Mouse (Mus musculus): ENCODE measurements around the gene Cgn. TPM values are rescaled to one million over a fixed set of nuclear protein-coding genes. Genes with fewer than 3 reads are reported as not detected.

Gene Cgn
- polyA plus RNA-seq, 1 experiment from 2014 or later: 14.2 TPM

DNA sequence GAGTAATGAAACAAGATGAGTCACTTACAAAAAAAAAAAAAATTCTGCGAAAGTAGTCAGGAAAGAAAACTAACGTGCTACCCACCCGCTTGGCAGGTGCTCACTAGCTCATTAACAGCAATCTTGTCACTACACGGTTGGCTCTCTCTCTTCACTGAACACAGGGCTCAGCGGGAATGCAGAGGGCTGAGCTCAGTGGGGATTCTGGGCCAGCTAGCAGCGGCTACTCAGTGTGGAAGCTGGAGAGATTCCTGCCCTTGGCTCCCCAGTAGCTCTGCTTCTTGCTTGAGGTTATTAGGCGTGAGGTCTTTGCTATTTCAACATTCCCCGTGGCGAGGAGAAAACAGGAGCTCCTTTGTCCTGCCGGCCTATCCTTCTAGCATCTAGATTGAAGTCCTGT is 17.9 kb upstream of the Cgn start:
- no peak for ATAC-seq (ENCODE audit: low FRiP score, low TSS enrichment)
- H3K27ac ChIP-seq (ENCODE audit: low read depth, low read length): no peak overlapping the region
- H3K4me2 ChIP-seq (replicated peaks; ENCODE audit: low read depth, low read length): no peak overlapping the region
- no peaks in the 10 kb centered on the region for H3K36me3 ChIP-seq (ENCODE audit: control insufficient read depth, insufficient read depth, low read length)
- no peaks in the 10 kb centered on the region for H3K4me1 ChIP-seq (ENCODE audit: control insufficient read depth, insufficient read depth, low read length)
- WGBS: 18% methylated on average over 10 of the region's 10 CpGs
- H3K9ac ChIP-seq (ENCODE audit: low read depth, low read length): no peak overlapping the region
- no peaks in the 10 kb centered on the region for H3K27me3 ChIP-seq (ENCODE audit: control insufficient read depth, insufficient read depth, low read length)
- no peak overlapping the region for H3K4me3 ChIP-seq (ENCODE audit: low read length)
- H3K9me3 ChIP-seq (ENCODE audit: control insufficient read depth, low read length): no peaks in the 10 kb centered on the region

DNA sequence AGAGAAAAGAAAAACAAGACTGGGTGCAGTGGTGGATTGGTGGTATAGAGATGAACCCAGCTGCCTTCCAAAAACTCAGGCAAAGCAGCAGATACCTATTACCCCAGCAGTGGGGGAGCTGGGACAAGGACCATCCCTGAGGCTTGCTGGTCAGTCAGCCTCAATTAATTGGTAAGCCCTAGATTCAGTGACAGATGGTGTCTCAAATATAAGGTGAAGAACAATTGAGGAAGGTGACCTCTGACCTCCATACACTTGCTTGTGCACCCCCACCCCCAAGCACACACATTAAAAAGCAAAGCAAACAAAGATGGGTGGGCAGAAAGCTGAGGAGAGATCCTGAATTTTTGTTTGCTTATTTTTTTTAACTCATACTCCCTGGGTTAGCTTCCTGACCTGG is 9.9 kb upstream of the Cgn start:
- ATAC-seq (ENCODE audit: low FRiP score, low TSS enrichment): no peak; the same call in 1 of the 2 replicates
- H3K4me2 ChIP-seq (replicated peaks; ENCODE audit: low read depth, low read length): no peak overlapping the region

DNA sequence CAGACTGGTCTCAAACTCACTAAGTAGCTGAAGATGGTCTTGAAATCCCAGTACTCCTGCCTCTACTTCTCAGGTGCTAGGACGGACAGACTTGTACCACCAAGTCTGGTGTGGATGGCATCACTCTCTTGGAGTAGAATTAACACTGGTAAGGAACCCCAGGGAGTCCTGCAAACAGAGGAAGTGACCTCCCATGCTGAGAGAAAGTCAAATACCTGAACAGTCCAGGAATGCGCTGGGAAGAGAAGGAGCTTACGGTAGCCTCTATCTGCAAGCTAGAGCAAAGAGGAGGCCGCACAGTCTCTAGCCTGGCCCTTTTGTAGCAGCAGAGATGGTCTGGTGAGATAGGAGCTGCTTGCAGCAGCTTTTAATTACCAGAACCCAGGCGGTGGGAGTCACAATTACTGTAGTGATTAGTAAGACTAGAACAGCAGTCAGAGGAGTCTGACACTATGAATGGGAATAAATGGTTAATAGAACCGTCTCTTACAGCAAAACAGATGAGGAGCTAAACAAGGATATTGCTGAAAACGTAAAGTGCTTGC is 9.4 kb upstream of the Cgn start:
- H3K4me3 ChIP-seq (ENCODE audit: low read length): no peak overlapping the region
- ATAC-seq (ENCODE audit: low FRiP score, low TSS enrichment): no peak
- 58% methylated on average over 7 of the region's 7 CpGs for WGBS
- no peaks in the 10 kb centered on the region for H3K36me3 ChIP-seq (ENCODE audit: control insufficient read depth, insufficient read depth, low read length)
- H3K9me3 ChIP-seq (ENCODE audit: control insufficient read depth, low read length): no peaks in the 10 kb centered on the region
- no peaks in the 10 kb centered on the region for H3K4me1 ChIP-seq (ENCODE audit: control insufficient read depth, insufficient read depth, low read length)
- no peak overlapping the region for H3K27ac ChIP-seq (ENCODE audit: low read depth, low read length)
- no peak overlapping the region for H3K4me2 ChIP-seq (replicated peaks; ENCODE audit: low read depth, low read length)
- no peaks in the 10 kb centered on the region for H3K27me3 ChIP-seq (ENCODE audit: control insufficient read depth, insufficient read depth, low read length)
- H3K9ac ChIP-seq (ENCODE audit: low read depth, low read length): no peak overlapping the region

More for the DNA sequence above, 9.9 kb upstream of the Cgn start:
- Histone ChIP-seq H3K36me3 (ENCODE audit: control insufficient read depth, insufficient read depth, low read length) (no peaks in the 10 kb centered on the region), H3K4me3 (ENCODE audit: low read length) (no peak overlapping the region), H3K9ac (ENCODE audit: low read depth, low read length) (no peak overlapping the region), H3K4me1 (ENCODE audit: control insufficient read depth, insufficient read depth, low read length) (no peaks in the 10 kb centered on the region), H3K9me3 (ENCODE audit: control insufficient read depth, low read length) (no peaks in the 10 kb centered on the region), H3K27me3 (ENCODE audit: control insufficient read depth, insufficient read depth, low read length) (no peaks in the 10 kb centered on the region), H3K27ac (ENCODE audit: low read depth, low read length) (no peak overlapping the region)

DNA sequence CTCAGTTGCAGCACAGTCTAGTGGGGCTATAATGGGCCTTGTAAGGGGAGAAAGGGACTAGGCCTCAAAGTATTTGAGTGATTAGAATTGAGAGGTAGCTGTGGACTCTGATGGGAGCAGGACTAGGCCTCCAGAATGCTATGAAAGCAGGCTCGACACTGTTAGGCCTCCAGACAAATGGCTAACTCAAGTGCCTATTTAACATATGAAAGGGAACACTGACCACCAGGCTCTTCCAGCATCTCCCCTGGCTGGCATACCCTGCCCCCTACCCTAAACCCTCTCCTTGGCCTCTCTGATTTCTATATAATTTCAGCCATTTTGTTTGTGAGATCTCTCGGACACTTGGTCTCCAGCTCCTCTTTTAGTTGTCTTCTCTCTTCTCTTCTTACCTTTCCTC is 8.1 kb upstream of the Cgn start:
- Histone ChIP-seq H3K4me2 (replicated peaks; ENCODE audit: low read depth, low read length) (no peak overlapping the region), H3K27ac (ENCODE audit: low read depth, low read length) (no peak overlapping the region), H3K4me1 (ENCODE audit: control insufficient read depth, insufficient read depth, low read length) (no peaks in the 10 kb centered on the region), H3K9ac (ENCODE audit: low read depth, low read length) (no peak overlapping the region), H3K4me3 (ENCODE audit: low read length) (no peak overlapping the region), H3K9me3 (ENCODE audit: control insufficient read depth, low read length) (no peaks in the 10 kb centered on the region), H3K36me3 (ENCODE audit: control insufficient read depth, insufficient read depth, low read length) (no peaks in the 10 kb centered on the region), H3K27me3 (ENCODE audit: control insufficient read depth, insufficient read depth, low read length) (no peaks in the 10 kb centered on the region)
- ATAC-seq (ENCODE audit: low FRiP score, low TSS enrichment): no peak
- WGBS: 62% methylated on average over 2 of the region's 2 CpGs

- H3K36me3 ChIP-seq (ENCODE audit: control insufficient read depth, insufficient read depth, low read length): no peaks in the 10 kb centered on the region
- H3K4me1 ChIP-seq (ENCODE audit: control insufficient read depth, insufficient read depth, low read length): no peaks in the 10 kb centered on the region
- no peak overlapping the region for H3K27ac ChIP-seq (ENCODE audit: low read depth, low read length)
- no peak overlapping the region for H3K4me3 ChIP-seq (ENCODE audit: low read length)
- H3K27me3 ChIP-seq (ENCODE audit: control insufficient read depth, insufficient read depth, low read length): no peaks in the 10 kb centered on the region
- H3K4me2 ChIP-seq (replicated peaks; ENCODE audit: low read depth, low read length): no peak overlapping the region
- WGBS: 89% methylated on average over 2 of the region's 2 CpGs
- no peak for ATAC-seq (ENCODE audit: low FRiP score, low TSS enrichment)
- H3K9me3 ChIP-seq (ENCODE audit: control insufficient read depth, low read length): no peaks in the 10 kb centered on the region
- no peak overlapping the region for H3K9ac ChIP-seq (ENCODE audit: low read depth, low read length)
Measured at GRCm38 (mm10) chr3:94793672-94794071, 7.4 kb upstream of the Cgn start.

GRCm38 (mm10) chr3:94792258-94792657 is 6.0 kb upstream of the Cgn start:
- H3K9me3 ChIP-seq (ENCODE audit: control insufficient read depth, low read length): no peaks in the 10 kb centered on the region
- H3K36me3 ChIP-seq (ENCODE audit: control insufficient read depth, insufficient read depth, low read length): no peaks in the 10 kb centered on the region
- ATAC-seq (ENCODE audit: low FRiP score, low TSS enrichment): no peak
- H3K4me2 ChIP-seq (replicated peaks; ENCODE audit: low read depth, low read length): no peak overlapping the region
- H3K9ac ChIP-seq (ENCODE audit: low read depth, low read length): no peak overlapping the region
- H3K27ac ChIP-seq (ENCODE audit: low read depth, low read length): no peak overlapping the region
- 84% methylated on average over 2 of the region's 2 CpGs for WGBS
- 0 out of 2 replicates have a peak, but pooled peaks cover 1% of the 10 kb centered on the region for H3K4me1 ChIP-seq (ENCODE audit: control insufficient read depth, insufficient read depth, low read length)
- peaks cover 6% of the 10 kb centered on the region; the same call in 1 of the 2 replicates for H3K27me3 ChIP-seq (ENCODE audit: control insufficient read depth, insufficient read depth, low read length)
- no peak overlapping the region for H3K4me3 ChIP-seq (ENCODE audit: low read length)

DNA sequence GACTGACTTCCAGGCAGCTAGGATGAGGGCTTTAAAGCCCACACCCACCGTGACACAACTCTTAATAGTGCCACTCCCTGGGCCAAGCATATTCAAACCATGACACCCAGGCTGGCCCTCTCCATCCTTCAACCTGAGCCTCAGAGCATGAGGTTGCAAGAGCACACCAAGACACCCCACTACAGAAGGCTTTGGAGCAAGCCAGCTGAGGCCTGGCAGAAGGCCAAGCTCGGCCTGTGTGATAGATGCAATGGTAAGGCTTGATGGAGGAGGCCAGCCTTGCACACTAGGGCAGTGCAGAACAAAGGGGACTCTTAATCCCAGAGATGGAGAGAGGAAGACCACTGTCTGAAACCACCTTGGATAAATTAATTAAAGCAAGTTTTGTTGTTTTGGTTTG is 3.2 kb upstream of the Cgn start:
- Histone ChIP-seq H3K36me3 (ENCODE audit: control insufficient read depth, insufficient read depth, low read length) (no peaks in the 10 kb centered on the region), H3K9ac (ENCODE audit: low read depth, low read length) (no peak overlapping the region), H3K4me1 (ENCODE audit: control insufficient read depth, insufficient read depth, low read length) (peaks cover 9% of the 10 kb centered on the region; the same call in 1 of the 2 replicates), H3K9me3 (ENCODE audit: control insufficient read depth, low read length) (no peaks in the 10 kb centered on the region), H3K27me3 (ENCODE audit: control insufficient read depth, insufficient read depth, low read length) (peaks cover 6% of the 10 kb centered on the region; the same call in 1 of the 2 replicates), H3K4me2 (replicated peaks; ENCODE audit: low read depth, low read length) (no peak overlapping the region), H3K4me3 (ENCODE audit: low read length) (no peak overlapping the region), H3K27ac (ENCODE audit: low read depth, low read length) (no peak overlapping the region)
- no peak for ATAC-seq (ENCODE audit: low FRiP score, low TSS enrichment)
- 84% methylated on average over 2 of the region's 2 CpGs for WGBS

DNA sequence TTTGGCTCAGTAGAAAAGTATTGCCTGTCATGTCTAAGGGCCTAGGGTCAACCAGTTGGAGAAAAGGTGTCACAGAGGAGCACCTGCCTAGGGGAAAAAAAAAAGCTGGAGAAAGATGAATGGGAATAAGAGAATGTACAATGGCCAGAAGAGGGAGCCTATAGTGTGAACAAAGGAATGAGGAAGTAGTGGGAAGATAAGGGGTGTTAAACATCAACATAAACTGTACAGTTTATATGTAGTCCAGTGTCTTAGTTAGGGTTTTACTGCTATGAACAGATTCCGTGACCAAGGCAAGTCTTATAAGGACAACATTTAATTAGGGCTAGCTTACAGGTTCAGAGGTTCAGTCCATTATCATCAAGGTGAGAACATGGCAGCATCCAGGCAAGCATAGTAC is 2.8 kb upstream of the Cgn start:
- ATAC-seq (ENCODE audit: low FRiP score, low TSS enrichment): no peak
- Histone ChIP-seq H3K4me2 (replicated peaks; ENCODE audit: low read depth, low read length) (no peak overlapping the region), H3K4me1 (ENCODE audit: control insufficient read depth, insufficient read depth, low read length) (peaks cover 9% of the 10 kb centered on the region; the same call in 1 of the 2 replicates), H3K9ac (ENCODE audit: low read depth, low read length) (no peak overlapping the region), H3K27me3 (ENCODE audit: control insufficient read depth, insufficient read depth, low read length) (peaks cover 6% of the 10 kb centered on the region; the same call in 1 of the 2 replicates), H3K36me3 (ENCODE audit: control insufficient read depth, insufficient read depth, low read length) (no peaks in the 10 kb centered on the region), H3K27ac (ENCODE audit: low read depth, low read length) (no peak overlapping the region), H3K4me3 (ENCODE audit: low read length) (no peak overlapping the region), H3K9me3 (ENCODE audit: control insufficient read depth, low read length) (no peaks in the 10 kb centered on the region)
- 89% methylated on average over 1 of the region's 1 CpGs for WGBS

GRCm38 (mm10) chr3:94787122-94787780 is 959 bp upstream of the Cgn start:
- Histone ChIP-seq H3K9me3 (ENCODE audit: control insufficient read depth, low read length) (no peaks in the 10 kb centered on the region), H3K4me1 (ENCODE audit: control insufficient read depth, insufficient read depth, low read length) (peaks cover 9% of the 10 kb centered on the region; the same call in 1 of the 2 replicates), H3K4me2 (replicated peaks; ENCODE audit: low read depth, low read length) (peak overlapping the region; percentile 91), H3K9ac (ENCODE audit: low read depth, low read length) (peak overlapping the region; percentile 62), H3K27ac (ENCODE audit: low read depth, low read length) (no peak overlapping the region; the same call in 1 of the 2 replicates), H3K27me3 (ENCODE audit: control insufficient read depth, insufficient read depth, low read length) (peaks cover 6% of the 10 kb centered on the region; the same call in 1 of the 2 replicates), H3K36me3 (ENCODE audit: control insufficient read depth, insufficient read depth, low read length) (no peaks in the 10 kb centered on the region), H3K4me3 (ENCODE audit: low read length) (peak overlapping the region; percentile 55; the same call in 1 of the 2 replicates)
- no peak for ATAC-seq (ENCODE audit: low FRiP score, low TSS enrichment)
- 3% methylated on average over 10 of the region's 11 CpGs for WGBS

Measured in kidney, embryonic 14.5 days (tissue).